Mouse (Mus musculus): ENCODE measurements at regions not wholly inside any gene's neighbourhood (a gene's known extent, or its start where the extent isn't known, plus 50 kb on each side); places are given as distances from the start of the nearest gene placed in this dataset.

- Histone ChIP-seq H3K27me3 (replicated peaks) (no peaks in the 10 kb centered on the region), H3K79me2 (replicated peaks; ENCODE audit: control insufficient read depth, extremely low read depth, insufficient read depth, poor library complexity, severe bottlenecking) (no peaks in the 10 kb centered on the region), H3K4me2 (ENCODE audit: insufficient read depth, low read depth, poor library complexity, severe bottlenecking) (no peak overlapping the region), H3K36me3 (replicated peaks in 1 of 2; ENCODE audit: control insufficient read depth in 1 of 2, insufficient read depth in 1 of 2, low read length in 1 of 2) (no peaks in the 10 kb centered on the region), H3K9me3 (replicated peaks; ENCODE audit: low read length) (no peaks in the 10 kb centered on the region), H3K27ac (ENCODE audit: insufficient read depth, low read depth) (no peak overlapping the region), H3K4me3 (replicated peaks in 1 of 3; ENCODE audit: low read depth in 2 of 3, low read length in 2 of 3, poor library complexity in 1 of 3) (no peak overlapping the region), H3K9ac (ENCODE audit: insufficient read depth, low read depth) (no peak overlapping the region), H3K4me1 (ENCODE audit: control insufficient read depth in 1 of 2, insufficient read depth in 2 of 2) (no peaks in the 10 kb centered on the region)
- no peak for DNase-seq (ENCODE audit: extremely low read depth)
- dilution Hi-C loops (cut with MboI; ENCODE audit: extremely low pct_ligation_motif_present, extremely low pct_unique_long_range_greater_than_20kb, low sequenced_read_pairs), result no loop called here
- in situ Hi-C loops (cut with MboI; ENCODE audit: low pct_ligation_motif_present, low pct_unique_long_range_greater_than_20kb, low sequenced_read_pairs), result no loop called here
- TF ChIP-seq RAD21 (IDR thresholded peaks at IDR 0.05; ENCODE audit: low read depth, low read length), result no peak
- no peak for TF ChIP-seq SMC3 (IDR thresholded peaks at IDR 0.05; ENCODE audit: low read depth, low read length)
- no peak for TF ChIP-seq CTCF (conservative IDR thresholded peaks at IDR 0.05 in 1 of 2, IDR thresholded peaks at IDR 0.05 in 1 of 2; ENCODE audit: low read depth in 2 of 2, low read length in 2 of 2)
- TF ChIP-seq PAX5 (IDR thresholded peaks at IDR 0.05; ENCODE audit: low read length), result no peak
- TF ChIP-seq ZMIZ1 (IDR thresholded peaks at IDR 0.05; ENCODE audit: low read depth, low read length), result no peak
Measured at GRCm38 (mm10) chr9:12587289-12588057, 658.2 kb downstream of the Jrkl start.
